Mouse (Mus musculus) thymus, adult 2 months (tissue): ENCODE results near the gene Get4.

ENCODE experiments used
- CTCF ChIP-seq: fragments of 200-500 bp; IDR thresholded peaks from 2 replicates; pipeline ENCODE4 v1.5.1; 2012; ENCODE audit warnings: mild to moderate bottlenecking, control low read depth, low read length, moderate library complexity, borderline replicate concordance; ENCODE audit not compliant: control insufficient read depth, poor library complexity, insufficient read depth; ENCODE audit errors: extremely low read depth
- POLR2A ChIP-seq: fragments of 200-500 bp; IDR thresholded peaks from 2 replicates; pipeline ENCODE4 v1.6.1; 2012; ENCODE audit warnings: mild to moderate bottlenecking, low read length, control low read depth, moderate library complexity; ENCODE audit not compliant: control insufficient read depth, poor library complexity, insufficient read depth; ENCODE audit errors: extremely low read depth

- TF ChIP-seq POLR2A: no peak
- TF ChIP-seq CTCF: no peak
These were observed 754 bp downstream of the Get4 start for GRCm38 (mm10) chr5:139252910-139253245.
